In the genomic region with DNA sequence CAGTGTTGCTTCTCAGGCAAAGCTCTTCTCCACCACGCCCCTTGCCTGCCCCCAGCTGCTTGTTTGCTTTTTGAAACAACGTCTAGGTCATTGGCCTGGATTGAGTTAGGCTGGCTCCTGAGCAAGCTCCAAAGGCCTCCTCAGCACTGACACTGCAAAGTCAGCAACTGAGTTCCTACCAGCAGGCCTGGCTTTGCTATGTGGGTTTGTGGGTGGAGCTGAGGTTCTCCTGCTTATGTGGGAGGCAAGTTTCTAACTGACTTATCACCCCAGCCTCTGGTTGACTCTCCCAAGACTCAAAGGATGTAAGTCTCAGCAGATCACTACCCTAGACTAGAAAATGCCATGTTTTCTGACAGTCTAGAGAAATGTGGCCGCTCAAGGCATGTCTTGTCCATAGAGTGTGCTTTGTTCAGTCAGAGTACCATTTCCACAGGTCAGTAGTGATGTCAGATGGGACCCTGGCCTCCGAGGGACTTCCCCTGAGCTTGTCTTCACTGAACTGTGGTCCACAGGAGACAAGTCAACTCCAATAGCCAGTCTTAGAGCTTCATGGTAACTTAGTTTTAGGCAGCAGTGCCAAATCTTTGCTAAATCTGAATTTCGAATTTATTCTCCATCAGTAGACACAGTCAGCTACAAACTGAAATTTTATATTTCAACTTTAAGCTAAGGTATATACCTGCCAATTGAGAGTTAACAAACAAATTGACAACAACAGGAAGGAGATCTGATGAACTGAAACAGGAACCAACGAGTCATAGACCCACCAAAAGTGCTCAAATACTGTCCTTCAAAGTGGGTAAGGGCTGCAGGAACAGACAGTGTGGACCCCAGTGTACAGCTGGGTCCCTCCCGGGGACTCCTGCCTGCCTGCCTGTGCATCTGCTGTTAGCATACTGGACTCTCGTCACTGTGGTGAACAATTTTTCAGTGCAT, we compare ENCODE assay signal across 11 mouse cellular contexts. TPM values are rescaled to one million over a fixed set of nuclear protein-coding genes. Genes with fewer than 3 reads are reported as not detected.
DNase-seq lines count a peak whose midpoint lies in the region; ATAC-seq and TF ChIP-seq lines count a peak whose summit lies in the region.
"Had no signal": no experiment of that assay in that cellular context is flagged by ENCODE, and none has a peak within 500 bp of the region (broad histone marks: within the 10 kb centered on the region; RNA-seq: fewer than 3 reads in every experiment).

No protein-coding gene starts in this region.

- H3K4me3 ChIP-seq in spleen, adult 2 months (ENCODE audit: extremely low read depth, insufficient read depth, insufficient read length) = no peak overlapping the region
- H3K4me3 ChIP-seq in liver, embryonic 16.5 days (ENCODE audit: low read depth, low read length) = no peak overlapping the region
- no peak overlapping the region for H3K4me3 ChIP-seq in stomach, postnatal 0 days (ENCODE audit: low read depth, low read length)
- no peak overlapping the region for H3K4me3 ChIP-seq in forebrain, embryonic 11.5 days (ENCODE audit: low read depth, low read length)
- no peak overlapping the region for H3K4me3 ChIP-seq in midbrain, embryonic 11.5 days (ENCODE audit: low read depth, low read length)
- H3K4me3 ChIP-seq: embryonic facial prominence, embryonic 13.5 days; heart, embryonic 12.5 days had no signal

- peaks cover 17% of the 10 kb centered on the region; the same call in 1 of the 2 replicates for H3K4me1 ChIP-seq in spleen, adult 2 months (ENCODE audit: control insufficient read depth, insufficient read depth, insufficient read length)
- H3K4me1 ChIP-seq in liver, embryonic 16.5 days (ENCODE audit: control insufficient read depth, low read depth, low read length) = no peaks in the 10 kb centered on the region
- H3K4me1 ChIP-seq in stomach, postnatal 0 days (replicated peaks; ENCODE audit: control insufficient read depth, insufficient read depth) = no peaks in the 10 kb centered on the region
- H3K4me1 ChIP-seq in forebrain, embryonic 11.5 days (replicated peaks; ENCODE audit: control insufficient read depth, insufficient read depth, low read length) = no peaks in the 10 kb centered on the region
- H3K4me1 ChIP-seq in midbrain, embryonic 11.5 days (ENCODE audit: control insufficient read depth, insufficient read depth, low read length) = no peaks in the 10 kb centered on the region
- H3K4me1 ChIP-seq: heart, embryonic 12.5 days had no signal

- TF ChIP-seq EP300 in stomach, postnatal 0 days (optimal IDR thresholded peaks at IDR 0.05) = no peak

- H3K36me3 ChIP-seq in spleen, adult 2 months (ENCODE audit: control insufficient read depth, insufficient read depth, low read length) = no peaks in the 10 kb centered on the region
- H3K36me3 ChIP-seq in liver, embryonic 16.5 days (ENCODE audit: control insufficient read depth, insufficient read depth) = no peaks in the 10 kb centered on the region
- H3K36me3 ChIP-seq in stomach, postnatal 0 days (ENCODE audit: control insufficient read depth, insufficient read depth, low read length) = no peaks in the 10 kb centered on the region
- no peaks in the 10 kb centered on the region for H3K36me3 ChIP-seq in forebrain, embryonic 11.5 days (ENCODE audit: control insufficient read depth, insufficient read depth, low read length)
- H3K36me3 ChIP-seq in midbrain, embryonic 11.5 days (ENCODE audit: control insufficient read depth, insufficient read depth, low read length) = no peaks in the 10 kb centered on the region
- H3K36me3 ChIP-seq: embryonic facial prominence, embryonic 13.5 days; heart, embryonic 12.5 days had no signal

- no peak for TF ChIP-seq CTCF in spleen, adult 2 months (IDR thresholded peaks at IDR 0.05; ENCODE audit: extremely low read depth, insufficient read depth, insufficient read length, insufficient replicate concordance)
- peak; percentile 10; the same call in 1 of the 2 replicates for TF ChIP-seq CTCF in stomach, postnatal 0 days (IDR thresholded peaks at IDR 0.05; ENCODE audit: low read depth)

- WGBS in spleen, adult 2 months = 51% methylated on average over 8 of the region's 8 CpGs
- WGBS in liver, embryonic 16.5 days (ENCODE audit: insufficient replicate concordance) = 36% methylated on average over 8 of the region's 8 CpGs
- 62% methylated on average over 8 of the region's 8 CpGs for WGBS in stomach, postnatal 0 days
- 74% methylated on average over 8 of the region's 8 CpGs for WGBS in forebrain, embryonic 11.5 days
- WGBS in midbrain, embryonic 11.5 days = 76% methylated on average over 8 of the region's 8 CpGs

- peak in 1 of 2 experiments; percentile 17 for DNase-seq in spleen, adult 2 months (ENCODE audit: low read depth in 1 of 2, low spot score in 2 of 2)
- DNase-seq in spleen, adult 18-20 months = no peak
- DNase-seq in induced T-regulatory cell, adult 2 months (ENCODE audit: low read depth) = peak; percentile 85
- DNase-seq in stomach, postnatal 0 days (ENCODE audit: low spot score) = peak; percentile 55
- no peak for DNase-seq in cerebellum, postnatal 4 days (ENCODE audit: low spot score in 2 of 2)
- no peak for DNase-seq in forebrain, embryonic 11.5 days (ENCODE audit: low spot score)
- no peak for DNase-seq in midbrain, embryonic 11.5 days (ENCODE audit: low spot score, missing footprints)

- no peak overlapping the region for H3K9ac ChIP-seq in liver, embryonic 16.5 days (ENCODE audit: low read depth, low read length)
- no peak overlapping the region for H3K9ac ChIP-seq in stomach, postnatal 0 days (ENCODE audit: low read length)
- H3K9ac ChIP-seq in forebrain, embryonic 11.5 days (ENCODE audit: low read length) = no peak overlapping the region
- no peak overlapping the region for H3K9ac ChIP-seq in midbrain, embryonic 11.5 days (ENCODE audit: low read length)
- H3K9ac ChIP-seq: embryonic facial prominence, embryonic 13.5 days; heart, embryonic 12.5 days had no signal

- peak; percentile 76 for ATAC-seq in liver, embryonic 16.5 days (ENCODE audit: low read depth)
- ATAC-seq in stomach, postnatal 0 days (ENCODE audit: low FRiP score, low TSS enrichment) = peak; percentile 74
- ATAC-seq in forebrain, embryonic 11.5 days (replicated peaks; ENCODE audit: low FRiP score) = no peak
- no peak for ATAC-seq in midbrain, embryonic 11.5 days (ENCODE audit: low FRiP score)

- H3K9me3 ChIP-seq in liver, embryonic 16.5 days (replicated peaks; ENCODE audit: control insufficient read depth, low read length) = no peaks in the 10 kb centered on the region
- no peaks in the 10 kb centered on the region for H3K9me3 ChIP-seq in stomach, postnatal 0 days (ENCODE audit: control insufficient read depth, low read length)
- no peaks in the 10 kb centered on the region for H3K9me3 ChIP-seq in forebrain, embryonic 11.5 days (ENCODE audit: control insufficient read depth, low read length)
- H3K9me3 ChIP-seq in midbrain, embryonic 11.5 days (ENCODE audit: control insufficient read depth, low read length) = no peaks in the 10 kb centered on the region
- H3K9me3 ChIP-seq: embryonic facial prominence, embryonic 13.5 days; heart, embryonic 12.5 days had no signal

- no peak overlapping the region for H3K4me2 ChIP-seq in liver, embryonic 16.5 days (ENCODE audit: low read depth, low read length)
- H3K4me2 ChIP-seq in stomach, postnatal 0 days (replicated peaks; ENCODE audit: low read depth) = no peak overlapping the region
- H3K4me2 ChIP-seq in forebrain, embryonic 11.5 days (ENCODE audit: low read depth, low read length, severe bottlenecking) = no peak overlapping the region
- no peak overlapping the region for H3K4me2 ChIP-seq in midbrain, embryonic 11.5 days
- H3K4me2 ChIP-seq: embryonic facial prominence, embryonic 13.5 days; heart, embryonic 12.5 days had no signal

- H3K27me3 ChIP-seq in spleen, adult 2 months (ENCODE audit: control insufficient read depth, insufficient read depth, low read length) = no peaks in the 10 kb centered on the region
- no peaks in the 10 kb centered on the region for H3K27me3 ChIP-seq in liver, embryonic 16.5 days (ENCODE audit: control insufficient read depth, insufficient read depth, low read depth, low read length)
- H3K27me3 ChIP-seq in stomach, postnatal 0 days (ENCODE audit: control insufficient read depth, insufficient read depth, low read length) = no peaks in the 10 kb centered on the region
- H3K27me3 ChIP-seq in forebrain, embryonic 11.5 days (ENCODE audit: control insufficient read depth, insufficient read depth, low read length) = no peaks in the 10 kb centered on the region
- no peaks in the 10 kb centered on the region for H3K27me3 ChIP-seq in midbrain, embryonic 11.5 days (ENCODE audit: control insufficient read depth, insufficient read depth, low read length)
- H3K27me3 ChIP-seq: embryonic facial prominence, embryonic 13.5 days had no signal

- TF ChIP-seq POLR2A in spleen, adult 2 months (IDR thresholded peaks at IDR 0.05; ENCODE audit: low read depth, low read length) = no peak

- H3K27ac ChIP-seq in spleen, adult 2 months (ENCODE audit: insufficient read depth, low read length) = peak overlapping the region; percentile 61
- H3K27ac ChIP-seq in liver, embryonic 16.5 days (ENCODE audit: low read length) = no peak overlapping the region
- no peak overlapping the region for H3K27ac ChIP-seq in stomach, postnatal 0 days (replicated peaks)
- no peak overlapping the region for H3K27ac ChIP-seq in forebrain, embryonic 11.5 days (ENCODE audit: low read depth, low read length)
- H3K27ac ChIP-seq in midbrain, embryonic 11.5 days (ENCODE audit: low read depth, low read length) = no peak overlapping the region
- H3K27ac ChIP-seq: embryonic facial prominence, embryonic 13.5 days; macrophage had no signal

RNA-seq across cellular contexts. Expression of a gene that starts 44.5 kb away (rescaled TPM):
- polyA plus RNA-seq in spleen, adult 2 months (2012; rRNA removed) = 21.6 and 22.2 TPM in 2 replicates
- 64.2 and 74.4 TPM in 2 replicates for polyA plus RNA-seq in liver, embryonic 16.5 days (2015; fragmentation: Nextera tagmentation; extraction: Ambion mirVana)
- 131 and 132 TPM in 2 replicates for polyA plus RNA-seq in stomach, postnatal 0 days (2015; fragmentation: Nextera tagmentation; extraction: Ambion mirVana)
- 127 and 132 TPM in 2 replicates for polyA plus RNA-seq in forebrain, embryonic 11.5 days (2014; fragmentation: Nextera tagmentation; extraction: Ambion mirVana)
- 129 and 130 TPM in 2 replicates for polyA plus RNA-seq in midbrain, embryonic 11.5 days (2014; fragmentation: Nextera tagmentation; extraction: Ambion mirVana)

RNA-seq across cellular contexts. Expression of a gene that starts 53.5 kb away (rescaled TPM):
- 183 and 221 TPM in 2 replicates for polyA plus RNA-seq in spleen, adult 2 months (2012; rRNA removed)
- 366 and 385 TPM in 2 replicates for polyA plus RNA-seq in liver, embryonic 16.5 days (2015; fragmentation: Nextera tagmentation; extraction: Ambion mirVana)
- 759 and 851 TPM in 2 replicates for polyA plus RNA-seq in stomach, postnatal 0 days (2015; fragmentation: Nextera tagmentation; extraction: Ambion mirVana)
- 600 and 613 TPM in 2 replicates for polyA plus RNA-seq in forebrain, embryonic 11.5 days (2014; fragmentation: Nextera tagmentation; extraction: Ambion mirVana)
- polyA plus RNA-seq in midbrain, embryonic 11.5 days (2014; fragmentation: Nextera tagmentation; extraction: Ambion mirVana) = 694 and 705 TPM in 2 replicates

Comparison
In these comparisons a context has a peak if more than half of its experiments do, and no peak if none do; other contexts are left out.
1. DNase-seq: peak in induced T-regulatory cell, adult 2 months (single experiment) and stomach, postnatal 0 days (single experiment); none in spleen, adult 18-20 months (0 of 2), cerebellum, postnatal 4 days (0 of 2), forebrain, embryonic 11.5 days (single experiment) and midbrain, embryonic 11.5 days (single experiment).
2. ATAC-seq: peak in liver, embryonic 16.5 days (single experiment) and stomach, postnatal 0 days (single experiment); none in forebrain, embryonic 11.5 days (single experiment) and midbrain, embryonic 11.5 days (single experiment).